In genomic region chr3:52837527-52837926, GRCm38 (mm10) we compare ENCODE assay signal across 19 mouse cellular contexts.
DNase-seq lines count a peak whose midpoint lies in the region; ATAC-seq and TF ChIP-seq lines count a peak whose summit lies in the region.
"Had no signal": no experiment of that assay in that cellular context is flagged by ENCODE, and none has a peak within 500 bp of the region (broad histone marks: within the 10 kb centered on the region; RNA-seq: fewer than 3 reads in every experiment).

No protein-coding gene starts in this region.

- no peak overlapping the region for H3K9ac ChIP-seq in forebrain, embryonic 16.5 days (replicated peaks; ENCODE audit: low read depth, low read length)
- no peak overlapping the region for H3K9ac ChIP-seq in forebrain, embryonic 14.5 days (ENCODE audit: low read length)
- no peak overlapping the region for H3K9ac ChIP-seq in heart, adult 2 months (ENCODE audit: low read depth, low read length)
- H3K9ac ChIP-seq: embryonic facial prominence, embryonic 13.5 days; heart, embryonic 13.5 days; liver, postnatal 0 days had no signal

- no peak for DNase-seq in forebrain, embryonic 14.5 days (ENCODE audit: low spot score)
- DNase-seq in left cerebral cortex, postnatal 14 days (ENCODE audit: low spot score in 2 of 2) = peak; percentile 23 to 28
- no peak for DNase-seq in left cerebral cortex, adult 2 months (ENCODE audit: extremely low spot score in 1 of 2, low spot score in 2 of 2)
- DNase-seq in CD4-positive, CD25-positive, alpha-beta regulatory T cell, adult 2 months (ENCODE audit: low read depth, low spot score) = peak; percentile 55
- DNase-seq in induced T-regulatory cell, adult 2 months (ENCODE audit: low read depth) = peak; percentile 68
- no peak for DNase-seq in heart, adult 2 months
- DNase-seq in layer of hippocampus, postnatal 10 days (ENCODE audit: low spot score in 2 of 2) = no peak
- DNase-seq: adrenal gland, adult 2 months; cerebellum, adult 11-12 months; gastrocnemius, adult 2 months; heart, postnatal 36 days; liver; liver, postnatal 0 days; lung, postnatal 14 days had no signal

- no peak for TF ChIP-seq POLR2A in heart, adult 2 months (IDR thresholded peaks at IDR 0.05; ENCODE audit: insufficient read depth, low read depth, low read length)

- no peaks in the 10 kb centered on the region for H3K79me2 ChIP-seq in heart, adult 2 months (replicated peaks; ENCODE audit: control insufficient read depth, insufficient read depth, low read length)

- H3K27me3 ChIP-seq in forebrain, embryonic 16.5 days (replicated peaks; ENCODE audit: control insufficient read depth, insufficient read depth, low read length) = no peaks in the 10 kb centered on the region
- H3K27me3 ChIP-seq in forebrain, embryonic 14.5 days (replicated peaks; ENCODE audit: control insufficient read depth, insufficient read depth, low read length) = no peaks in the 10 kb centered on the region
- no peaks in the 10 kb centered on the region for H3K27me3 ChIP-seq in heart, adult 2 months (ENCODE audit: control insufficient read depth, insufficient read depth, low read length)
- H3K27me3 ChIP-seq: heart, embryonic 13.5 days had no signal

- no peak for TF ChIP-seq CTCF in left cerebral cortex, adult 2 months (IDR thresholded peaks at IDR 0.05)
- TF ChIP-seq CTCF in heart, adult 2 months (IDR thresholded peaks at IDR 0.05) = no peak

- no peak overlapping the region for H3K4me2 ChIP-seq in forebrain, embryonic 16.5 days (ENCODE audit: low read length)
- H3K4me2 ChIP-seq in forebrain, embryonic 14.5 days (ENCODE audit: low read length) = no peak overlapping the region
- H3K4me2 ChIP-seq: embryonic facial prominence, embryonic 13.5 days; heart, embryonic 13.5 days had no signal

- intact Hi-C loops in left cerebral cortex, postnatal 14 days (cut with DNase I) = no loop called here
- intact Hi-C loops in left cerebral cortex, adult 2 months (cut with DNase I) = no loop called here
- intact Hi-C loops in heart, adult 2 months (cut with DNase I) = no loop called here

- no peak overlapping the region for H3K4me3 ChIP-seq in forebrain, embryonic 16.5 days (replicated peaks; ENCODE audit: low read length)
- H3K4me3 ChIP-seq in forebrain, embryonic 14.5 days (ENCODE audit: low read depth, low read length) = no peak overlapping the region
- H3K4me3 ChIP-seq in left cerebral cortex, adult 2 months = no peak overlapping the region
- H3K4me3 ChIP-seq in heart, adult 2 months = no peak overlapping the region
- H3K4me3 ChIP-seq: embryonic facial prominence, embryonic 13.5 days; gastrocnemius, adult 2 months; heart, embryonic 13.5 days; megakaryocyte, embryonic 14.5 days had no signal

- H3K27ac ChIP-seq in forebrain, embryonic 16.5 days (ENCODE audit: low read length) = no peak overlapping the region
- H3K27ac ChIP-seq in forebrain, embryonic 14.5 days (ENCODE audit: low read depth, low read length) = no peak overlapping the region
- H3K27ac ChIP-seq in left cerebral cortex, adult 2 months = no peak overlapping the region
- H3K27ac ChIP-seq in heart, adult 2 months = no peak overlapping the region
- H3K27ac ChIP-seq: embryonic facial prominence, embryonic 13.5 days; gastrocnemius, adult 2 months; heart, embryonic 13.5 days had no signal

- peaks cover 5% of the 10 kb centered on the region for H3K4me1 ChIP-seq in forebrain, embryonic 16.5 days (replicated peaks; ENCODE audit: control insufficient read depth, insufficient read depth, low read length)
- peaks cover 3% of the 10 kb centered on the region; the same call in 1 of the 2 replicates for H3K4me1 ChIP-seq in forebrain, embryonic 14.5 days (ENCODE audit: control insufficient read depth, insufficient read depth, low read length)
- H3K4me1 ChIP-seq in heart, adult 2 months (ENCODE audit: control insufficient read depth, insufficient read depth, low read length) = no peaks in the 10 kb centered on the region; the same call in 1 of the 2 replicates

- TF ChIP-seq EP300 in heart, adult 2 months (IDR thresholded peaks at IDR 0.05; ENCODE audit: insufficient read depth, low read depth, low read length) = no peak

- H3K36me3 ChIP-seq in forebrain, embryonic 16.5 days (ENCODE audit: control insufficient read depth, insufficient read depth) = no peaks in the 10 kb centered on the region
- no peaks in the 10 kb centered on the region for H3K36me3 ChIP-seq in forebrain, embryonic 14.5 days (ENCODE audit: control insufficient read depth, insufficient read depth, low read length)
- no peaks in the 10 kb centered on the region for H3K36me3 ChIP-seq in heart, adult 2 months (ENCODE audit: control insufficient read depth, insufficient read depth, low read length)
- H3K36me3 ChIP-seq: embryonic facial prominence, embryonic 13.5 days; heart, embryonic 13.5 days had no signal

- H3K9me3 ChIP-seq in forebrain, embryonic 16.5 days (ENCODE audit: control insufficient read depth, low read length) = no peaks in the 10 kb centered on the region
- no peaks in the 10 kb centered on the region for H3K9me3 ChIP-seq in forebrain, embryonic 14.5 days (replicated peaks; ENCODE audit: control insufficient read depth, low read length)
- H3K9me3 ChIP-seq: embryonic facial prominence, embryonic 13.5 days; heart, embryonic 13.5 days; megakaryocyte, embryonic 14.5 days had no signal

- 25% methylated on average over 4 of the region's 4 CpGs for WGBS in forebrain, embryonic 16.5 days
- WGBS in forebrain, embryonic 14.5 days = 39% methylated on average over 4 of the region's 4 CpGs
- WGBS in heart, adult 2 months = 54% methylated on average over 4 of the region's 4 CpGs

- 0 out of 2 replicates have a peak, but pooled peaks have one; percentile 38 for ATAC-seq in forebrain, embryonic 16.5 days
- ATAC-seq in forebrain, embryonic 14.5 days = no peak
- ATAC-seq: intestine, embryonic 16.5 days; liver, postnatal 0 days had no signal

Comparison
In these comparisons a context has a peak if more than half of its experiments do, and no peak if none do; other contexts are left out.
1. DNase-seq: peak in left cerebral cortex, postnatal 14 days (2 of 2), CD4-positive, CD25-positive, alpha-beta regulatory T cell, adult 2 months (single experiment) and induced T-regulatory cell, adult 2 months (single experiment); none in forebrain, embryonic 14.5 days (single experiment), left cerebral cortex, adult 2 months (0 of 2), heart, adult 2 months (0 of 2) and layer of hippocampus, postnatal 10 days (0 of 2).